Mouse (Mus musculus): ENCODE data around the gene Syvn1. TPM values are rescaled to one million over a fixed set of nuclear protein-coding genes. Genes with fewer than 3 reads are reported as not detected.

The Syvn1 gene
- polyA plus RNA-seq, 1 experiment from 2014 or later, result 19.0 TPM

GRCm38 (mm10) chr19:6058966-6059365 lies 12.6 kb downstream of the Syvn1 start:
- Histone ChIP-seq H3K9ac (ENCODE audit: low read depth, low read length) (peak overlapping the region; percentile 91), H3K27ac (ENCODE audit: low read length) (peak overlapping the region; percentile 83), H3K27me3 (ENCODE audit: control insufficient read depth, insufficient read depth, low read depth, low read length) (no peaks in the 10 kb centered on the region), H3K4me2 (ENCODE audit: low read depth, low read length) (peak overlapping the region; percentile 73), H3K36me3 (ENCODE audit: control insufficient read depth, insufficient read depth) (peaks cover 25% of the 10 kb centered on the region), H3K4me1 (ENCODE audit: control insufficient read depth, low read depth, low read length) (peaks cover 37% of the 10 kb centered on the region), H3K9me3 (replicated peaks; ENCODE audit: control insufficient read depth, low read length) (no peaks in the 10 kb centered on the region), H3K4me3 (ENCODE audit: low read depth, low read length) (peak overlapping the region; percentile 94)
- WGBS (ENCODE audit: insufficient replicate concordance), result 58% methylated on average over 5 of the region's 5 CpGs
- ATAC-seq (ENCODE audit: low read depth), result no peak

GRCm38 (mm10) chr19:6061021-6061533 lies 14.7 kb downstream of the Syvn1 start, which contains the start of gene Znhit2:
TSS of gene Znhit2 (plus strand) at chr19:6061192.
- Histone ChIP-seq H3K4me1 (ENCODE audit: control insufficient read depth, low read depth, low read length) (peaks cover 35% of the 10 kb centered on the region), H3K27me3 (ENCODE audit: control insufficient read depth, insufficient read depth, low read depth, low read length) (no peaks in the 10 kb centered on the region), H3K9me3 (replicated peaks; ENCODE audit: control insufficient read depth, low read length) (no peaks in the 10 kb centered on the region), H3K4me3 (ENCODE audit: low read depth, low read length) (peak within 1 kb of the TSS; percentile 79), H3K9ac (ENCODE audit: low read depth, low read length) (peak within 1 kb of the TSS; percentile 79), H3K27ac (ENCODE audit: low read length) (peak within 1 kb of the TSS; percentile 97), H3K4me2 (ENCODE audit: low read depth, low read length) (peak within 1 kb of the TSS; percentile 99), H3K36me3 (ENCODE audit: control insufficient read depth, insufficient read depth) (peaks cover 11% of the 10 kb centered on the region)
- under 1% methylated on average over 58 of the region's 58 CpGs for WGBS (ENCODE audit: insufficient replicate concordance)
- ATAC-seq (ENCODE audit: low read depth), result peak; percentile 72

GRCm38 (mm10) chr19:6061641-6062302 lies 15.4 kb downstream of the Syvn1 start:
- no peaks in the 10 kb centered on the region for H3K27me3 ChIP-seq (ENCODE audit: control insufficient read depth, insufficient read depth, low read depth, low read length)
- ATAC-seq (ENCODE audit: low read depth), result peak; percentile 6; the same call in 1 of the 2 replicates
- H3K9me3 ChIP-seq (replicated peaks; ENCODE audit: control insufficient read depth, low read length), result no peaks in the 10 kb centered on the region
- H3K4me2 ChIP-seq (ENCODE audit: low read depth, low read length), result peak overlapping the region; percentile 99
- peak overlapping the region; percentile 79 for H3K9ac ChIP-seq (ENCODE audit: low read depth, low read length)
- under 1% methylated on average over 44 of the region's 44 CpGs for WGBS (ENCODE audit: insufficient replicate concordance)
- H3K4me1 ChIP-seq (ENCODE audit: control insufficient read depth, low read depth, low read length), result peaks cover 35% of the 10 kb centered on the region
- peak overlapping the region; percentile 79 for H3K4me3 ChIP-seq (ENCODE audit: low read depth, low read length)
- peaks cover 11% of the 10 kb centered on the region for H3K36me3 ChIP-seq (ENCODE audit: control insufficient read depth, insufficient read depth)
- H3K27ac ChIP-seq (ENCODE audit: low read length), result peak overlapping the region; percentile 97

DNA sequence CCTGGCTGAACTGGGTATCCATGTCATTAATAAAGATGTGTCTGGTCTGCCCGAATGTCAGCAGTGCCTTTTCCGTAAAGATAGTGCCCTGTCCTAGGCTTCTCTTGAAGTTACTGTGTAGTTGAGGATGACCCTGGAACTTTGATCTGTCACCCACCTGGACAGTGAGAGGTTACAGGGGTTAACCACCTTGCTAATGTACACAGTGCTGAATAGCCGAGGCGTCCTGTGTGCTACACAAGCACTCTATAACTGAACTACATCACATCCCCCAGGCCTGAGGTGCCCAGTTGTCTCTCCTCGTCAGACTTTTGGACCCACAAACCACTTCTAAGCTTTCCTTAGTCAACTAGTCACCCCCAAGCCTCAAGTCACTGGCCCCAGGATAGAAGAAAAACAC lies 16.0 kb downstream of the Syvn1 start:
- Histone ChIP-seq H3K4me3 (ENCODE audit: low read depth, low read length) (peak overlapping the region; percentile 79), H3K27ac (ENCODE audit: low read length) (peak overlapping the region; percentile 97), H3K27me3 (ENCODE audit: control insufficient read depth, insufficient read depth, low read depth, low read length) (no peaks in the 10 kb centered on the region), H3K9me3 (replicated peaks; ENCODE audit: control insufficient read depth, low read length) (no peaks in the 10 kb centered on the region), H3K4me1 (ENCODE audit: control insufficient read depth, low read depth, low read length) (peaks cover 38% of the 10 kb centered on the region), H3K36me3 (ENCODE audit: control insufficient read depth, insufficient read depth) (peaks cover 11% of the 10 kb centered on the region), H3K9ac (ENCODE audit: low read depth, low read length) (peak overlapping the region; percentile 79), H3K4me2 (ENCODE audit: low read depth, low read length) (peak overlapping the region; percentile 99)
- peak; percentile 11; the same call in 1 of the 2 replicates for ATAC-seq (ENCODE audit: low read depth)
- WGBS (ENCODE audit: insufficient replicate concordance), result 42% methylated on average over 5 of the region's 5 CpGs

- Histone ChIP-seq H3K4me2 (ENCODE audit: low read depth, low read length) (0 out of 2 replicates have a peak overlapping the region, but pooled peaks have one; percentile 99), H3K4me3 (ENCODE audit: low read depth, low read length) (no peak overlapping the region), H3K36me3 (ENCODE audit: control insufficient read depth, insufficient read depth) (peaks cover 11% of the 10 kb centered on the region), H3K9me3 (replicated peaks; ENCODE audit: control insufficient read depth, low read length) (no peaks in the 10 kb centered on the region), H3K27ac (ENCODE audit: low read length) (peak overlapping the region; percentile 97; the same call in 1 of the 2 replicates), H3K27me3 (ENCODE audit: control insufficient read depth, insufficient read depth, low read depth, low read length) (no peaks in the 10 kb centered on the region), H3K4me1 (ENCODE audit: control insufficient read depth, low read depth, low read length) (peaks cover 43% of the 10 kb centered on the region), H3K9ac (ENCODE audit: low read depth, low read length) (no peak overlapping the region)
- ATAC-seq (ENCODE audit: low read depth), result no peak
- WGBS (ENCODE audit: insufficient replicate concordance), result 84% methylated on average over 6 of the region's 6 CpGs
Observed at GRCm38 (mm10) chr19:6063081-6063480, 16.7 kb downstream of the Syvn1 start.

DNA sequence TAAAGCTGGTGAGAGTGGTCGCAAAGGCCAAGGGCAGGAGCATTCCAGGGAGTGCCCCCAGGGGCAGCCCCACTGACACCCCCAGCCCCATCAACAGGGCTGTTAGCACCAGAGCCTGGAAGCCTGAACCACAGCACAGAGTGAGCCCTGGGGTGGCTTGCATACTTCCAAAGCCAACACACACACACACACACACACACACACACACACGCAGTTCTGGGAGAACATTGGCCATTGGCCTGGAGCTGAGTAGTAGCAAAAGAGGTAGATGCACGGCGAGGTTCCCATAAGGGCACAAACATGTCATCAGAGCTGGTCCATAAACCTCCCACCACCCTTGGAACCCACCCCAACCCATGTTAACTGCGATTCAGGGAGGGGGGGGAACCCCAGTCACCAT lies 20.2 kb downstream of the Syvn1 start:
- no peak for ATAC-seq (ENCODE audit: low read depth)
- Histone ChIP-seq H3K4me2 (ENCODE audit: low read depth, low read length) (peak overlapping the region; percentile 94), H3K9me3 (replicated peaks; ENCODE audit: control insufficient read depth, low read length) (no peaks in the 10 kb centered on the region), H3K27ac (ENCODE audit: low read length) (no peak overlapping the region; the same call in 1 of the 2 replicates), H3K36me3 (ENCODE audit: control insufficient read depth, insufficient read depth) (no peaks in the 10 kb centered on the region; the same call in 1 of the 2 replicates), H3K27me3 (ENCODE audit: control insufficient read depth, insufficient read depth, low read depth, low read length) (no peaks in the 10 kb centered on the region), H3K4me1 (ENCODE audit: control insufficient read depth, low read depth, low read length) (peaks cover 35% of the 10 kb centered on the region), H3K4me3 (ENCODE audit: low read depth, low read length) (peak overlapping the region; percentile 66), H3K9ac (ENCODE audit: low read depth, low read length) (peak overlapping the region; percentile 75)
- WGBS (ENCODE audit: insufficient replicate concordance), result 43% methylated on average over 5 of the region's 5 CpGs

- Histone ChIP-seq H3K4me3 (ENCODE audit: low read depth, low read length) (peak overlapping the region; percentile 66), H3K36me3 (ENCODE audit: control insufficient read depth, insufficient read depth) (no peaks in the 10 kb centered on the region; the same call in 1 of the 2 replicates), H3K9me3 (replicated peaks; ENCODE audit: control insufficient read depth, low read length) (no peaks in the 10 kb centered on the region), H3K27ac (ENCODE audit: low read length) (peak overlapping the region; percentile 70), H3K27me3 (ENCODE audit: control insufficient read depth, insufficient read depth, low read depth, low read length) (no peaks in the 10 kb centered on the region), H3K9ac (ENCODE audit: low read depth, low read length) (peak overlapping the region; percentile 75), H3K4me1 (ENCODE audit: control insufficient read depth, low read depth, low read length) (peaks cover 30% of the 10 kb centered on the region), H3K4me2 (ENCODE audit: low read depth, low read length) (peak overlapping the region; percentile 94)
- ATAC-seq (ENCODE audit: low read depth), result peak; percentile 64
- under 1% methylated on average over 30 of the region's 30 CpGs for WGBS (ENCODE audit: insufficient replicate concordance)
Observed at GRCm38 (mm10) chr19:6067011-6067723, 20.8 kb downstream of the Syvn1 start.

DNA sequence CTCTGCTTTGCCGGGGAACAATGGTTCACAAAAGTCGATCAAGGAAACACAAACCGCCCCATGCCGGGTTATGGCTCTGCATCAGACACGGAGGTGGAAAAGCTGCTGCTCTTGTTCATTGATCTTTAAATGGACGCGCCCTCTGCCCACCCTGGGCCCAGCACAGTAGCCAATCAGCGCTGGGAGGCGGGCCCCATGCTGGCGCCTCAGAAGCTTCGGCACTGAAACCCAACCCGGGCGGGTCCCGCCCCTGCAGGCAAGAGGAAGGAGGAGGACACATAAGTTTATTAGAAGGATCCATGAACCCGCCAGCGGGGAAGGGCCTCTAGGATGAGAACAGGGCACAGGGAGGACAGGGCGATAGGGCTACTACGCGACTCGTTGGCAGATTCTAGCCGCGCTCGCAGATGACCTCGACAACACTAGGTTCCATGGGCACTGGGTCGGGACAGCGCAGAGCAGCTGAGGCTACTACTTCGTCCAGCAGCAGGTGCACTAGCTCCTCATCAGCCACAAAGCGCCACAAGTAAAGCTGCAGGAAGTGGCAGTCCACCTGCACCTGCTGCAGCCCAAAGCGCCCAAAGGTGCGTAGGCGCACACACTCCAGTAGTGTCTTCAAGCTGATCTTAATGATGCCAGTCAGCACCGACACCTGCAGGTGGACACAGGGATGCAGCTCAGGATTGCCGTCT lies 21.5 kb downstream of the Syvn1 start, which contains the start of gene Tm7sf2:
Tm7sf2 (minus strand) TSS at position 650 of the 692 bp plus-strand sequence.
- ATAC-seq (ENCODE audit: low read depth), result peak; percentile 94
- Histone ChIP-seq H3K27ac (ENCODE audit: low read length) (peak within 1 kb of the TSS; percentile 70), H3K9me3 (replicated peaks; ENCODE audit: control insufficient read depth, low read length) (no peaks in the 10 kb centered on the region), H3K27me3 (ENCODE audit: control insufficient read depth, insufficient read depth, low read depth, low read length) (no peaks in the 10 kb centered on the region), H3K4me1 (ENCODE audit: control insufficient read depth, low read depth, low read length) (peaks cover 23% of the 10 kb centered on the region), H3K9ac (ENCODE audit: low read depth, low read length) (peak within 1 kb of the TSS; percentile 75), H3K36me3 (ENCODE audit: control insufficient read depth, insufficient read depth) (no peaks in the 10 kb centered on the region; the same call in 1 of the 2 replicates), H3K4me3 (ENCODE audit: low read depth, low read length) (peak within 1 kb of the TSS; percentile 66), H3K4me2 (ENCODE audit: low read depth, low read length) (peak within 1 kb of the TSS; percentile 94)
- 14% methylated on average over 33 of the region's 33 CpGs for WGBS (ENCODE audit: insufficient replicate concordance)

Data from liver, embryonic 16.5 days (tissue).